Comparison of ENCODE assay signal across 19 mouse cellular contexts in genomic region chrX:143250709-143251108, GRCm38 (mm10).
"Had no signal": no experiment of that assay in that cellular context is flagged by ENCODE, and none has a peak within 500 bp of the region (broad histone marks: within the 10 kb centered on the region; RNA-seq: fewer than 3 reads in every experiment).

No protein-coding gene starts in this region.

- H3K27me3 ChIP-seq: liver, embryonic 13.5 days; midbrain, embryonic 15.5 days; neural tube, embryonic 13.5 days had no signal

- H3K4me2 ChIP-seq: kidney, embryonic 15.5 days; liver, embryonic 13.5 days; midbrain, embryonic 11.5 days; midbrain, embryonic 15.5 days; neural tube, embryonic 13.5 days had no signal

- H3K27ac ChIP-seq: kidney, embryonic 15.5 days; liver, embryonic 13.5 days; midbrain, embryonic 15.5 days; neural tube, embryonic 13.5 days; stomach, postnatal 0 days had no signal

- ATAC-seq: midbrain, embryonic 15.5 days had no signal

- H3K36me3 ChIP-seq: kidney, embryonic 15.5 days; liver, embryonic 13.5 days; midbrain, embryonic 15.5 days; neural tube, embryonic 13.5 days had no signal

- H3K9ac ChIP-seq: kidney, embryonic 15.5 days; liver, embryonic 13.5 days; midbrain, embryonic 15.5 days; neural tube, embryonic 13.5 days had no signal

- DNase-seq: kidney, adult 11 months; kidney, adult 8-10 months; kidney, postnatal 14 days; kidney, postnatal 4 days; liver, embryonic 13.5 days; lung, adult 2 months; lung, postnatal 14 days; lung, postnatal 4 days; right cerebral cortex, adult 18-20 months; right cerebral cortex, postnatal 14 days; right cerebral cortex, postnatal 4 days; thymus, adult 2 months; thymus, postnatal 14 days had no signal

- H3K4me1 ChIP-seq: kidney, embryonic 15.5 days; liver, embryonic 13.5 days; midbrain, embryonic 15.5 days; neural tube, embryonic 13.5 days had no signal

- H3K9me3 ChIP-seq: kidney, embryonic 15.5 days; liver, embryonic 13.5 days; midbrain, embryonic 15.5 days; neural tube, embryonic 13.5 days had no signal

- H3K4me3 ChIP-seq: kidney, embryonic 15.5 days; liver, embryonic 13.5 days; midbrain, embryonic 15.5 days; myocyte; neural tube, embryonic 13.5 days had no signal
